Mouse (Mus musculus) MEL (cell line): ENCODE measurements at regions not wholly inside any gene's neighbourhood (a gene's known extent, or its start where the extent isn't known, plus 50 kb on each side); places are given as distances from the start of the nearest gene placed in this dataset.

ENCODE experiments used
- DNase-seq: peaks from one replicate; pipeline ENCODE4 v3.0.0; 2011; ENCODE audit warnings: low read depth, low spot score
- H3K27ac ChIP-seq: 2 replicates; pipeline ENCODE4 v1.5.1; 2012; ENCODE audit warnings: low read depth, mild to moderate bottlenecking, control low read depth, low read length, moderate library complexity; ENCODE audit not compliant: control insufficient read depth
- H3K27me3 ChIP-seq, 2 experiments: fragments of 150-350 bp in 1 of 2; sonication (generic) in 1 of 2; 2 replicates each; pipeline ENCODE4 v1.6.1; 2012; ENCODE audit warnings: low read length in 2 of 2, mild to moderate bottlenecking in 2 of 2, improper control_type of control experiment in 1 of 2, moderate library complexity in 1 of 2; ENCODE audit not compliant: insufficient read depth in 2 of 2, control insufficient read depth in 1 of 2
- H3K36me3 ChIP-seq, 2 experiments: 2 replicates each; pipeline ENCODE4 v1.6.1; 2012 to 2014; ENCODE audit warnings: low read length in 2 of 2, improper control_type of control experiment in 1 of 2, inconsistent platforms in 1 of 2, mild to moderate bottlenecking in 1 of 2; ENCODE audit not compliant: insufficient read depth in 2 of 2, control insufficient read depth in 1 of 2
- H3K4me1 ChIP-seq, 2 experiments: fragments of 150-350 bp in 1 of 2; sonication (generic) in 1 of 2; 2 replicates each; pipeline ENCODE4 v1.6.1; 2012; ENCODE audit warnings: low read length in 2 of 2, improper control_type of control experiment in 1 of 2, mild to moderate bottlenecking in 1 of 2; ENCODE audit not compliant: insufficient read depth in 2 of 2, control insufficient read depth in 1 of 2
- H3K4me3 ChIP-seq, 2 experiments: fragments of 150-350 bp in 1 of 2; sonication (generic) in 1 of 2; 2 replicates each; pipeline ENCODE4 v1.5.1; 2012; ENCODE audit warnings: low read depth in 2 of 2, low read length in 2 of 2, mild to moderate bottlenecking in 2 of 2, moderate library complexity in 2 of 2, control low read depth in 1 of 2, improper control_type of control experiment in 1 of 2; ENCODE audit not compliant: control insufficient read depth in 1 of 2, insufficient read depth in 1 of 2
- H3K79me2 ChIP-seq: 2 replicates; pipeline ENCODE4 v1.6.1; 2012; ENCODE audit warnings: mild to moderate bottlenecking, low read length, moderate library complexity; ENCODE audit not compliant: control insufficient read depth, poor library complexity, insufficient read depth
- H3K9ac ChIP-seq: 2 replicates; pipeline ENCODE4 v1.6.1; 2012; ENCODE audit warnings: low read depth, mild to moderate bottlenecking, control low read depth, low read length, moderate library complexity; ENCODE audit not compliant: control insufficient read depth, poor library complexity, severe bottlenecking
- H3K9me3 ChIP-seq: fragments of 150-350 bp; sonication (generic); replicated peaks from 2 replicates; pipeline ENCODE4 v1.6.1; 2012; ENCODE audit warnings: mild to moderate bottlenecking, low read length, improper control_type of control experiment, moderate library complexity; ENCODE audit not compliant: insufficient read depth
- CTCF ChIP-seq, 3 experiments: IDR thresholded peaks in 2 of 3; conservative IDR thresholded peaks in 1 of 3; 2 replicates each; pipeline ENCODE4 v1.5.1; 2011 to 2012; ENCODE audit warnings: low read length in 3 of 3, low read depth in 2 of 3, mild to moderate bottlenecking in 2 of 3, improper control_type of control experiment in 1 of 3, inconsistent platforms in 1 of 3, mixed read lengths in 1 of 3, moderate library complexity in 1 of 3; ENCODE audit not compliant: control insufficient read depth in 1 of 3, insufficient read depth in 1 of 3, poor library complexity in 1 of 3, severe bottlenecking in 1 of 3
- E2F4 ChIP-seq: IDR thresholded peaks from 2 replicates; pipeline ENCODE4 v1.6.1; 2011; ENCODE audit warnings: low read depth, low read length, improper control_type of control experiment, borderline replicate concordance
- EP300 ChIP-seq, 2 experiments: IDR thresholded peaks; 2 replicates each; pipeline ENCODE4 v1.6.1; 2011; ENCODE audit warnings: improper control_type of control experiment in 2 of 2, low read length in 2 of 2, low read depth in 1 of 2, mild to moderate bottlenecking in 1 of 2
- ETS1 ChIP-seq: IDR thresholded peaks from 2 replicates; pipeline ENCODE4 v1.6.1; 2012; ENCODE audit warnings: low read depth, mild to moderate bottlenecking, inconsistent platforms, low read length, improper control_type of control experiment, moderate library complexity
- GABPA ChIP-seq: IDR thresholded peaks from 2 replicates; pipeline ENCODE4 v1.6.1; 2012; ENCODE audit warnings: low read depth, mild to moderate bottlenecking, inconsistent platforms, low read length, improper control_type of control experiment, moderate library complexity
- GATA1 ChIP-seq: IDR thresholded peaks from 2 replicates; pipeline ENCODE4 v1.6.1; 2011; ENCODE audit warnings: low read depth, low read length, improper control_type of control experiment
- JUND ChIP-seq: IDR thresholded peaks from 2 replicates; pipeline ENCODE4 v1.6.1; 2011; ENCODE audit warnings: low read depth, mild to moderate bottlenecking, improper control_type of control experiment, low read length
- KAT2A ChIP-seq: conservative IDR thresholded peaks from 2 replicates; pipeline ENCODE4 v1.6.1; 2012; ENCODE audit warnings: low read depth, low read length, improper control_type of control experiment, inconsistent platforms
- MAFK ChIP-seq: IDR thresholded peaks from 2 replicates; pipeline ENCODE4 v1.6.1; 2011; ENCODE audit warnings: low read depth, mild to moderate bottlenecking, low read length, improper control_type of control experiment, borderline replicate concordance
- MAX ChIP-seq: IDR thresholded peaks from 2 replicates; pipeline ENCODE4 v1.6.1; 2011; ENCODE audit warnings: low read length, improper control_type of control experiment
- MAZ ChIP-seq: IDR thresholded peaks from 2 replicates; pipeline ENCODE4 v1.6.1; 2012; ENCODE audit warnings: low read depth, mild to moderate bottlenecking, inconsistent platforms, low read length, improper control_type of control experiment
- MXI1 ChIP-seq: IDR thresholded peaks from 2 replicates; pipeline ENCODE4 v1.6.1; 2011; ENCODE audit warnings: mild to moderate bottlenecking, low read depth, low read length, improper control_type of control experiment
- MYC ChIP-seq: IDR thresholded peaks from 2 replicates; pipeline ENCODE4 v1.6.1; 2011; ENCODE audit warnings: low read depth, mild to moderate bottlenecking, low read length, improper control_type of control experiment, moderate library complexity
- NELFE ChIP-seq: IDR thresholded peaks from 2 replicates; pipeline ENCODE4 v1.6.1; 2011; ENCODE audit warnings: low read depth, low read length, improper control_type of control experiment
- POLR2AphosphoS5 ChIP-seq: IDR thresholded peaks from 2 replicates; pipeline ENCODE4 v1.6.1; 2012; ENCODE audit warnings: low read depth, borderline replicate concordance, mild to moderate bottlenecking, inconsistent platforms, low read length, moderate library complexity, mixed read lengths
- RAD21 ChIP-seq: IDR thresholded peaks from 2 replicates; pipeline ENCODE4 v1.6.1; 2011; ENCODE audit warnings: mild to moderate bottlenecking, low read depth, low read length, improper control_type of control experiment
- RCOR1 ChIP-seq: IDR thresholded peaks from 2 replicates; pipeline ENCODE4 v1.6.1; 2012; ENCODE audit warnings: low read depth, mild to moderate bottlenecking, inconsistent platforms, low read length, improper control_type of control experiment
- SIN3A ChIP-seq: IDR thresholded peaks from 2 replicates; pipeline ENCODE4 v1.6.1; 2012; ENCODE audit warnings: low read length, improper control_type of control experiment, inconsistent platforms
- TAL1 ChIP-seq: IDR thresholded peaks from 2 replicates; pipeline ENCODE4 v1.6.1; 2012; ENCODE audit warnings: mild to moderate bottlenecking, inconsistent platforms, low read length, moderate library complexity, mixed read lengths
- TBP ChIP-seq: IDR thresholded peaks from 2 replicates; pipeline ENCODE4 v1.8.0; 2011; ENCODE audit warnings: low read depth, low read length, improper control_type of control experiment
- TCF12 ChIP-seq: IDR thresholded peaks from 2 replicates; pipeline ENCODE4 v1.6.1; 2014; ENCODE audit warnings: low read depth, mild to moderate bottlenecking, inconsistent platforms, low read length, improper control_type of control experiment, moderate library complexity
- UBTF ChIP-seq: IDR thresholded peaks from 2 replicates; pipeline ENCODE4 v1.6.1; 2012; ENCODE audit warnings: low read depth, mild to moderate bottlenecking, inconsistent platforms, low read length, improper control_type of control experiment, moderate library complexity, borderline replicate concordance; ENCODE audit not compliant: insufficient read depth
- ZKSCAN1 ChIP-seq: IDR thresholded peaks from 2 replicates; pipeline ENCODE4 v1.6.1; 2012; ENCODE audit warnings: low read depth, mild to moderate bottlenecking, inconsistent platforms, low read length, improper control_type of control experiment, moderate library complexity
- ZNF384 ChIP-seq: IDR thresholded peaks from 2 replicates; pipeline ENCODE4 v1.6.1; 2012; ENCODE audit warnings: low read depth, mild to moderate bottlenecking, inconsistent platforms, low read length, improper control_type of control experiment

- peak; percentile 70; the same call in 1 of the 2 replicates for TF ChIP-seq MXI1
- peak; percentile 66 for TF ChIP-seq GATA1
- no peak for TF ChIP-seq KAT2A
- TF ChIP-seq TCF12: peak; percentile 79
- no peak for TF ChIP-seq MAZ
- TF ChIP-seq ETS1: peak; percentile 86
- no peak for TF ChIP-seq POLR2AphosphoS5
- peak in 1 of 3 experiments; percentile 17; a peak in 2 of 6 replicates for TF ChIP-seq CTCF (IDR thresholded peaks at IDR 0.05 in 2 of 3, conservative IDR thresholded peaks at IDR 0.05 in 1 of 3; ENCODE audit: control insufficient read depth in 1 of 3, insufficient read depth in 1 of 3, low read depth in 2 of 3, low read length in 3 of 3, poor library complexity in 1 of 3, severe bottlenecking in 1 of 3)
- peak; percentile 42; the same call in 1 of the 2 replicates for TF ChIP-seq MAX
- TF ChIP-seq UBTF: no peak
- 0 out of 2 replicates have a peak, but pooled peaks have one; percentile 16 for TF ChIP-seq SIN3A
- TF ChIP-seq EP300 (IDR thresholded peaks at IDR 0.05; ENCODE audit: low read depth in 1 of 2, low read length in 2 of 2): peak; percentile 55 to 70; a peak in 3 of 4 replicates
- 0 out of 2 replicates have a peak, but pooled peaks have one; percentile 39 for TF ChIP-seq MYC
- no peak for TF ChIP-seq RAD21
- Histone ChIP-seq H3K4me1 (peaks cover 20 to 31% of the 10 kb centered on the region in 2 experiments), H3K9me3 (no peaks in the 10 kb centered on the region), H3K79me2 (no peaks in the 10 kb centered on the region), H3K36me3 (peaks cover 0 to 29% of the 10 kb centered on the region in 2 experiments; a peak in 2 of 4 replicates), H3K9ac (no peak overlapping the region), H3K27ac (no peak overlapping the region), H3K27me3 (no peaks in the 10 kb centered on the region), H3K4me3 (peak overlapping the region in 1 of 2 experiments; percentile 44; a peak in 3 of 4 replicates)
- peak; percentile 62 for DNase-seq
Observed at GRCm38 (mm10) chr3:66518289-66518688, 221.7 kb upstream of the Veph1 start.

DNA sequence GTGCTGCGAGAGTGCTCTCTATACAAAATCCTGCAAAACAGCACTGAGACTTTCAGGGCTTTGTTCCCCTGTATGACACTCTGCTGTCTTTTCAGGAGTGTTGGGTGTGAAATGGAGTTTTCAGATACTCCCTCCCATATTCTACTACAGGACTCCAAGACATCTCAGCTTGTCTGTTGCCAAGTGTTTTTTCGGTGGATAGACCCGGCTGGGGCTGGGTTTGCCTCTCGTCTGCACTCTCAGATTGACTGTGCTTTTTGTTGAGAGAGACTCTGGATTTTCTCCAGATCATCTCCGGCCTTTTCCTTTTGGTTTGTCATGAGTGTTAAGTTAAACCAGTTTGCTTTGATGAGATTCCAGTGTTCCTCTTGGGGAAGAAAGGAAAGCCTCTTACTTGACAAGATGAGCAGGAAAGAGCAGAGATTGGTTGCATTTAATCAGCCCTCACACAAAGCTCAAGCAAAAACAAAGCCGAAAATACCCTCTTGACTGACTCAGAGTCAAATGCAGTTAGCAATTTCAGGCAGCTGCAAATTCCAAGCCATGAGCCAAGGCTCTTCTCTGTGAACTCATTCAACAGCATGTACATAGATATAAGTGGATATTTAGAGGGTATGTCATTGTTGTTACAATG lies 219.3 kb upstream of the Veph1 start:
- no peak for TF ChIP-seq MXI1
- TF ChIP-seq TBP: no peak
- no peak for TF ChIP-seq GABPA
- no peak for TF ChIP-seq RCOR1
- no peak for TF ChIP-seq MYC
- TF ChIP-seq EP300 (IDR thresholded peaks at IDR 0.05; ENCODE audit: low read depth in 1 of 2, low read length in 2 of 2): no peak
- TF ChIP-seq POLR2AphosphoS5: no peak
- no peak for TF ChIP-seq JUND
- TF ChIP-seq ETS1: no peak
- TF ChIP-seq ZKSCAN1: no peak
- no peak for TF ChIP-seq UBTF
- no peak for TF ChIP-seq SIN3A
- no peak for TF ChIP-seq MAFK
- no peak for TF ChIP-seq TCF12
- no peak for TF ChIP-seq E2F4
- TF ChIP-seq NELFE: no peak
- no peak for TF ChIP-seq GATA1
- TF ChIP-seq TAL1: no peak
- no peak for TF ChIP-seq ZNF384
- no peak for TF ChIP-seq KAT2A
- DNase-seq: no peak
- Histone ChIP-seq H3K36me3 (peaks cover 0 to 41% of the 10 kb centered on the region in 2 experiments; a peak in 2 of 4 replicates), H3K4me3 (no peak overlapping the region), H3K9ac (no peak overlapping the region), H3K4me1 (peaks cover 25 to 42% of the 10 kb centered on the region in 2 experiments), H3K9me3 (no peaks in the 10 kb centered on the region), H3K27ac (no peak overlapping the region), H3K79me2 (no peaks in the 10 kb centered on the region), H3K27me3 (no peaks in the 10 kb centered on the region)
